Mouse (Mus musculus) heart, adult 8-10 months (tissue): ENCODE results near the gene Fam19a3. TPM values are rescaled to one million over a fixed set of nuclear protein-coding genes. Genes with fewer than 3 reads are reported as not detected.
"Not testable (repeated sequence)": the region's sequence is repeated elsewhere in the genome, so short reads cannot be mapped to it uniquely, and the experiment has no call there.

Experiments
- DNase-seq: peaks from one replicate; pipeline ENCODE4 v3.0.0; 2022; ENCODE audit warnings: low spot score
- total RNA-seq, 4 experiments: library from RNA; stranded (reverse); gene quantifications; 2 replicates each; pipeline ENCODE4 v1.2.4; 2022

The Fam19a3 gene
- total RNA-seq, 4 experiments from 2014 or later: 0.72 to 2.1 (median 1.2) TPM

GRCm38 (mm10) chr3:104765021-104765420 lies 16.6 kb downstream of the Fam19a3 start:
- no peak for DNase-seq

GRCm38 (mm10) chr3:104762103-104762863 lies 19.4 kb downstream of the Fam19a3 start:
- DNase-seq: not testable (repeated sequence)

- no peak for DNase-seq
These were observed 22.8 kb downstream of the Fam19a3 start for GRCm38 (mm10) chr3:104758869-104759268.

GRCm38 (mm10) chr3:104758406-104758805 lies 23.2 kb downstream of the Fam19a3 start:
- DNase-seq: peak; percentile 28

GRCm38 (mm10) chr3:104752845-104753244 lies 28.8 kb downstream of the Fam19a3 start:
- not testable (repeated sequence) for DNase-seq

- no peak for DNase-seq
These were observed 37.8 kb downstream of the Fam19a3 start for GRCm38 (mm10) chr3:104743864-104744263.

GRCm38 (mm10) chr3:104743161-104743560 lies 38.5 kb downstream of the Fam19a3 start:
- DNase-seq: no peak

GRCm38 (mm10) chr3:104741954-104742353 lies 39.7 kb downstream of the Fam19a3 start:
- no peak for DNase-seq

- DNase-seq: no peak
These were observed 47.0 kb downstream of the Fam19a3 start for GRCm38 (mm10) chr3:104734654-104735053.

GRCm38 (mm10) chr3:104732907-104733306 lies 48.7 kb downstream of the Fam19a3 start:
- no peak for DNase-seq

GRCm38 (mm10) chr3:104729270-104729839 lies 52.3 kb downstream of the Fam19a3 start:
- DNase-seq: no peak

Other genes starting within 250 kb of the Fam19a3 start
- 100 to 1,000 TPM; 150 to 176 (median 163) TPM for gene Slc16a1, start 143.2 kb downstream of the Fam19a3 start, total RNA-seq
- 10 to 100 TPM; 20.1 to 28.4 (median 25.3) TPM for gene Ppm1j, start 784 bp downstream of the Fam19a3 start, total RNA-seq
- gene Rhoc, start 6.5 kb upstream of the Fam19a3 start, total RNA-seq: 10 to 100 TPM; 64.8 to 83.5 (median 79.3) TPM
- gene Mov10, start 36.7 kb upstream of the Fam19a3 start, total RNA-seq: 10 to 100 TPM in 1 of 4 experiments, 1 to 10 TPM in 3; 3.6 to 10.0 (median 6.6) TPM
- gene St7l, start 82.2 kb upstream of the Fam19a3 start, total RNA-seq: 10 to 100 TPM; 16.8 to 20.1 (median 17.3) TPM
- 10 to 100 TPM; 24.7 to 32.7 (median 29.6) TPM for gene Capza1, start 82.7 kb upstream of the Fam19a3 start, total RNA-seq
- gene Wnt2b, start 180.1 kb upstream of the Fam19a3 start, total RNA-seq: 1 to 10 TPM in 1 of 4 experiments, under 1 TPM in 3; 0.38 to 2.0 (median 0.60) TPM